Mouse (Mus musculus) midbrain, postnatal 0 days (tissue): Measurements from ENCODE around the gene Ube3c. TPM values are rescaled to one million over a fixed set of nuclear protein-coding genes. Genes with fewer than 3 reads are reported as not detected.
"Not testable (repeated sequence)": the region's sequence is repeated elsewhere in the genome, so short reads cannot be mapped to it uniquely, and the experiment has no call there.

ENCODE experiments used
- ATAC-seq: fragments of 200-750 bp; cut with Nextera tagmentation; 2 replicates; pipeline ENCODE4 v1.8.0; 2017; ENCODE audit warnings: moderate number of reproducible peaks, mild to moderate bottlenecking, moderate TSS enrichment, moderate library complexity; ENCODE audit not compliant: low FRiP score
- DNase-seq: peaks from one replicate; pipeline ENCODE4 v3.0.0-alpha.2; 2015; ENCODE audit warnings: low spot score
- H3K27ac ChIP-seq: fragments of 300-500 bp; sonication (generic); 2 replicates; pipeline ENCODE4 v1.5.1; 2014; ENCODE audit warnings: low read depth, mild to moderate bottlenecking, low read length, mixed read lengths
- H3K27me3 ChIP-seq: fragments of 300-500 bp; sonication (generic); 2 replicates; pipeline ENCODE4 v1.6.1; 2014; ENCODE audit warnings: low read length, control low read depth, mixed read lengths; ENCODE audit not compliant: insufficient read depth
- H3K36me3 ChIP-seq: fragments of 300-500 bp; sonication (generic); 2 replicates; pipeline ENCODE4 v1.6.1; 2014; ENCODE audit warnings: low read length, control low read depth, mixed read lengths; ENCODE audit not compliant: insufficient read depth
- H3K4me1 ChIP-seq: fragments of 300-500 bp; sonication (generic); 2 replicates; pipeline ENCODE4 v1.6.1; 2014; ENCODE audit warnings: mild to moderate bottlenecking, control low read depth, antibody characterized with exemption, low read length, mixed read lengths; ENCODE audit not compliant: insufficient read depth
- H3K4me2 ChIP-seq: fragments of 300-500 bp; sonication (generic); 2 replicates; pipeline ENCODE4 v1.6.1; 2014; ENCODE audit warnings: low read depth, mild to moderate bottlenecking, low read length, mixed read lengths; ENCODE audit not compliant: poor library complexity, severe bottlenecking
- H3K4me3 ChIP-seq: fragments of 300-500 bp; sonication (generic); 2 replicates; pipeline ENCODE4 v1.5.1; 2014; ENCODE audit warnings: low read depth, mild to moderate bottlenecking, low read length, moderate library complexity
- H3K9ac ChIP-seq: fragments of 300-500 bp; sonication (generic); replicated peaks from 2 replicates; pipeline ENCODE4 v1.6.1; 2014; ENCODE audit warnings: mild to moderate bottlenecking, low read length, moderate library complexity, mixed read lengths; ENCODE audit not compliant: poor library complexity, severe bottlenecking
- H3K9me3 ChIP-seq: fragments of 300-500 bp; sonication (generic); 2 replicates; pipeline ENCODE4 v1.6.1; 2016; ENCODE audit warnings: low read length, control low read depth
- CTCF ChIP-seq: IDR thresholded peaks from 2 replicates; pipeline ENCODE4 v1.5.1; 2016; ENCODE audit warnings: antibody characterized with exemption, mild to moderate bottlenecking
- WGBS: fragments of 180-500 bp; shearing (Covaris S2); extraction: QIAGEN DNeasy Blood & Tissue Kit; methylation state at CpG from one replicate; pipeline ENCODE4 v1.1.7; 2014; 5-methylcytosine and 5-hydroxymethylcytosine counted together
- polyA plus RNA-seq: library from polyadenylated mRNA; unstranded; fragments of >200 nt; fragmentation: Nextera tagmentation; extraction: Ambion mirVana; gene quantifications from 2 replicates; pipeline ENCODE4 v1.2.1, GENCODE M21; 2015
- total RNA-seq: library from RNA; depleted of rRNA; stranded (reverse); fragments of >200 nt; gene quantifications from 2 replicates; pipeline ENCODE4 v1.2.3, GENCODE M21; 2014

The Ube3c gene
- total and polyA plus RNA-seq, 2 experiments from 2014 or later: 38.0 to 76.3 TPM

GRCm38 (mm10) chr5:29631711-29632110, 62.7 kb downstream of the Ube3c start:
- no peaks in the 10 kb centered on the region for H3K27me3 ChIP-seq
- no peak overlapping the region for H3K4me3 ChIP-seq
- no peaks in the 10 kb centered on the region for H3K9me3 ChIP-seq
- DNase-seq: no peak
- no peak for TF ChIP-seq CTCF
- no peaks in the 10 kb centered on the region for H3K4me1 ChIP-seq
- no peak overlapping the region for H3K9ac ChIP-seq
- H3K4me2 ChIP-seq: no peak overlapping the region
- H3K27ac ChIP-seq: no peak overlapping the region
- 86% methylated on average over 3 of the region's 3 CpGs for WGBS
- peaks cover 24% of the 10 kb centered on the region for H3K36me3 ChIP-seq
- ATAC-seq: no peak

- Histone ChIP-seq H3K27ac (no peak overlapping the region), H3K9ac (no peak overlapping the region)
These were observed 67.3 kb downstream of the Ube3c start for GRCm38 (mm10) chr5:29636298-29636697.

GRCm38 (mm10) chr5:29636884-29637283, 67.8 kb downstream of the Ube3c start:
- Histone ChIP-seq H3K27ac (no peak overlapping the region), H3K9ac (no peak overlapping the region), H3K4me1 (no peaks in the 10 kb centered on the region), H3K9me3 (no peaks in the 10 kb centered on the region), H3K4me2 (no peak overlapping the region), H3K36me3 (peaks cover 43% of the 10 kb centered on the region), H3K4me3 (no peak overlapping the region), H3K27me3 (no peaks in the 10 kb centered on the region)
- ATAC-seq (no peak), DNase-seq (peak; percentile 10)
- TF ChIP-seq CTCF: peak; percentile 51

More at GRCm38 (mm10) chr5:29636298-29636697, 67.3 kb downstream of the Ube3c start:
- Histone ChIP-seq H3K4me3 (no peak overlapping the region), H3K27me3 (no peaks in the 10 kb centered on the region), H3K4me1 (no peaks in the 10 kb centered on the region), H3K9me3 (no peaks in the 10 kb centered on the region), H3K4me2 (no peak overlapping the region), H3K36me3 (peaks cover 46% of the 10 kb centered on the region)
- no peak for DNase-seq
- TF ChIP-seq CTCF: no peak
- ATAC-seq: no peak

- no peak for TF ChIP-seq CTCF
- Histone ChIP-seq H3K9ac (no peak overlapping the region), H3K4me2 (no peak overlapping the region), H3K27ac (no peak overlapping the region), H3K4me1 (no peaks in the 10 kb centered on the region), H3K36me3 (peaks cover 29% of the 10 kb centered on the region), H3K4me3 (no peak overlapping the region), H3K9me3 (no peaks in the 10 kb centered on the region), H3K27me3 (no peaks in the 10 kb centered on the region)
- no peak for ATAC-seq
- DNase-seq: no peak
- WGBS: 82% methylated on average over 7 of the region's 7 CpGs
These were observed 72.3 kb downstream of the Ube3c start for GRCm38 (mm10) chr5:29641124-29641884.

- H3K4me1 ChIP-seq: no peaks in the 10 kb centered on the region
- H3K27ac ChIP-seq: no peak overlapping the region
- no peaks in the 10 kb centered on the region for H3K27me3 ChIP-seq
- H3K4me2 ChIP-seq: no peak overlapping the region
- H3K36me3 ChIP-seq: peaks cover 13% of the 10 kb centered on the region; the same call in 1 of the 2 replicates
- ATAC-seq (no peak), DNase-seq (no peak)
- no peak overlapping the region for H3K9ac ChIP-seq
- TF ChIP-seq CTCF: no peak
- H3K4me3 ChIP-seq: no peak overlapping the region
- H3K9me3 ChIP-seq: no peaks in the 10 kb centered on the region
These were observed 82.7 kb downstream of the Ube3c start for GRCm38 (mm10) chr5:29651696-29652095.

GRCm38 (mm10) chr5:29657590-29658339, 88.7 kb downstream of the Ube3c start:
- TF ChIP-seq CTCF: no peak

GRCm38 (mm10) chr5:29661246-29661645, 92.2 kb downstream of the Ube3c start:
- H3K36me3 ChIP-seq: peaks cover 36% of the 10 kb centered on the region
- ATAC-seq, H3K4me2 ChIP-seq, H3K4me1 ChIP-seq, H3K9me3 ChIP-seq, H3K9ac ChIP-seq, H3K4me3 ChIP-seq, H3K27ac ChIP-seq, DNase-seq, H3K27me3 ChIP-seq: not testable (repeated sequence)
- 93% methylated on average over 4 of the region's 4 CpGs for WGBS

More at GRCm38 (mm10) chr5:29657590-29658339, 88.7 kb downstream of the Ube3c start:
- Histone ChIP-seq H3K4me2 (no peak overlapping the region), H3K9ac (no peak overlapping the region), H3K9me3 (no peaks in the 10 kb centered on the region), H3K36me3 (peaks cover 23% of the 10 kb centered on the region), H3K4me1 (no peaks in the 10 kb centered on the region), H3K27me3 (no peaks in the 10 kb centered on the region), H3K4me3 (no peak overlapping the region), H3K27ac (no peak overlapping the region)
- DNase-seq (no peak), ATAC-seq (no peak)
- 89% methylated on average over 3 of the region's 3 CpGs for WGBS
